Mouse (Mus musculus) heart, embryonic 13.5 days (tissue): ENCODE measurements around the gene Sohlh1. TPM values are rescaled to one million over a fixed set of nuclear protein-coding genes. Genes with fewer than 3 reads are reported as not detected.
"Not testable (repeated sequence)": the region's sequence is repeated elsewhere in the genome, so short reads cannot be mapped to it uniquely, and the experiment has no call there.

Experiments
- ATAC-seq: fragments of 200-750 bp; cut with Nextera tagmentation; 2 replicates; pipeline ENCODE4 v1.8.0; 2017; ENCODE audit warnings: moderate TSS enrichment; ENCODE audit not compliant: insufficient number of reproducible peaks, low FRiP score, low TSS enrichment; ENCODE audit errors: extremely low read depth
- H3K27ac ChIP-seq: fragments of 300-500 bp; sonication (generic); replicated peaks from 2 replicates; pipeline ENCODE4 v1.5.1; 2015; ENCODE audit warnings: moderate library complexity, mild to moderate bottlenecking, inconsistent platforms
- H3K27me3 ChIP-seq: fragments of 300-500 bp; sonication (generic); replicated peaks from 2 replicates; pipeline ENCODE4 v1.6.1; 2015; ENCODE audit warnings: mild to moderate bottlenecking, inconsistent platforms
- H3K36me3 ChIP-seq: fragments of 300-500 bp; sonication (generic); 2 replicates; pipeline ENCODE4 v1.6.1; 2015; ENCODE audit warnings: mild to moderate bottlenecking, inconsistent platforms
- H3K4me1 ChIP-seq: fragments of 300-500 bp; sonication (generic); 2 replicates; pipeline ENCODE4 v1.6.1; 2015; ENCODE audit warnings: inconsistent platforms
- H3K4me2 ChIP-seq: fragments of 300-500 bp; sonication (generic); 2 replicates; pipeline ENCODE4 v1.6.1; 2015; ENCODE audit warnings: inconsistent platforms, mild to moderate bottlenecking, moderate library complexity
- H3K4me3 ChIP-seq: fragments of 300-500 bp; sonication (generic); 2 replicates; pipeline ENCODE4 v1.5.1; 2015; ENCODE audit warnings: moderate library complexity, mild to moderate bottlenecking, inconsistent platforms
- H3K9ac ChIP-seq: fragments of 300-500 bp; sonication (generic); 2 replicates; pipeline ENCODE4 v1.6.1; 2015; ENCODE audit warnings: inconsistent platforms, mild to moderate bottlenecking, moderate library complexity
- H3K9me3 ChIP-seq: fragments of 300-500 bp; sonication (generic); 2 replicates; pipeline ENCODE4 v1.6.1; 2016; ENCODE audit warnings: inconsistent platforms
- WGBS: fragments of 180-500 bp; shearing (Covaris S2); methylation state at CpG from one replicate; pipeline ENCODE4 v1.1.7; 2015; ENCODE audit warnings: mixed read lengths; 5-methylcytosine and 5-hydroxymethylcytosine counted together
- polyA plus RNA-seq: library from polyadenylated mRNA; unstranded; fragments of >200 nt; fragmentation: Nextera tagmentation; extraction: Ambion mirVana; gene quantifications from 2 replicates; pipeline ENCODE4 v1.2.1, GENCODE M21; 2015

Sohlh1 gene
- polyA plus RNA-seq, 1 experiment from 2014 or later: not detected

DNA sequence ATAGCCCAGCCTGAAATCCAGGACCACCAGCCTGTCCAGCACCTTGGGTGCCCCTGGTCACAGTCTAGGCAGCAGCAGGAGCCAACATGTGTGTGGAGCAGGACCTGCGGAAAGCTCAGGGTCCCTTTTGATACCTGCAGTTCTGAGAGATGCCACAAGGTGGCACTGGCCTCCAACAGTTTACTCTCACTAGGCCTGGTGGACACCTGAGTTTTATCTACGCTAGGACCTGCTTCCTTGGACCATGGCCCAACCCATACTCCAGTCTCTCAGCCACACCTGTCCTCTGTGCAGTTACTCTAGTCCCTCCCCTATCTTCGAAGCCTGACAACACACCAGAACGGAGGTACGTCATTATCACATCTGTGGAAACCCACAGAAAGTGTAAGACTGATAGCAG lies 10.8 kb downstream of the Sohlh1 start:
- Histone ChIP-seq H3K27me3 (peaks cover 35% of the 10 kb centered on the region), H3K9me3 (no peaks in the 10 kb centered on the region), H3K27ac (no peak overlapping the region), H3K4me2 (no peak overlapping the region), H3K4me1 (no peaks in the 10 kb centered on the region), H3K9ac (no peak overlapping the region), H3K36me3 (no peaks in the 10 kb centered on the region), H3K4me3 (no peak overlapping the region)
- WGBS: 39% methylated on average over 5 of the region's 5 CpGs
- no peak for ATAC-seq

DNA sequence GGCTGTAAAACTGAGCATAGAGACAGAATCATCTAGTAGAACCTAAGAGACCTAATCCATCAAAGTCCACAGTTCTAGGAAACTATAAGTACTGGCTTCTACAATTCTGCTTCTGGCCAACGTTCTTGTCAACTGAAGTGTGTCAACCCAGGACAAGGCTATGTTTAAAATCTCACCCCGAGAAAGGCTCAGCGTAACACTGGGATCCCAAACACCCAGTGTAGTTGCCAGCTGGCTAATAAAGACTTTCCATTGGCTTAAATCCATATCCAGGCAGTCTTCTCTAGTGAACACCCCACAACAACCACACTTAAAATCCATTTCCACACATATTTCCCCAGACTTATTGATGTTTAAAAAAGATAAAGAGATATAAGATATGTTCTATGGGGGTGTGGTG lies 16.3 kb downstream of the Sohlh1 start:
- H3K4me1 ChIP-seq: no peaks in the 10 kb centered on the region
- H3K27me3 ChIP-seq: peaks cover 19% of the 10 kb centered on the region
- WGBS: 72% methylated on average over 3 of the region's 3 CpGs
- no peak for ATAC-seq
- H3K27ac ChIP-seq: no peak overlapping the region
- no peak overlapping the region for H3K4me3 ChIP-seq
- no peak overlapping the region for H3K4me2 ChIP-seq
- no peaks in the 10 kb centered on the region for H3K9me3 ChIP-seq
- no peaks in the 10 kb centered on the region for H3K36me3 ChIP-seq
- no peak overlapping the region for H3K9ac ChIP-seq

DNA sequence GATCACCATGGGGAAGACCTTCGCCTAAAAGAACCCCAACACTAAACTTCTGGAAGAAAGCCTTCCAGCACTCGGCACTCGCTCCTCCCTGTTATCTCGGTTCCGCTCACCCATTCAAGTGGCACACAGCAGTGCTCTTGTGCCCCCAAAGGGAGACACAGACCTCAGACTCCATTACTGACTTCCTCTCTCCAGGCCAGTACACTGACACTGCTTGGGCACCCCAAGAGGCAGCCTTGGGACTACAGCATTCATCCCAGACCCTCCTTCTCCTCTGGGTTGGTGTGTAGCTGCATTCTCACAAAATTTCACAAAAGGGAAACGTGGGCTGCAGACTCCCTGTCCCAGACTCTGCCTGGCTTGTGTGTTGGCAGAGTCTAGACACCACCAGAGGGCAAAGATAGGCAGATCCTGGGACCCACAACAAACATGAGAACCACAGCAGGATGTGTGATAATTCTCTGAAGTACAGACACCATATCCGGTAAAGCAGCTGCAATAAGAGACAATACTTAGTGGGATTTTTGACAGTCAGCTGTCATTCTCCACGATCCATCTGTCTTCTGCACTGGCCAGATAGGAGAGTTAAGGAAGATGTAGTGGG lies 18.6 kb downstream of the Sohlh1 start:
- H3K4me2 ChIP-seq: no peak overlapping the region
- H3K9me3 ChIP-seq: no peaks in the 10 kb centered on the region
- 61% methylated on average over 8 of the region's 8 CpGs for WGBS
- H3K27ac ChIP-seq: no peak overlapping the region
- peaks cover 6% of the 10 kb centered on the region; the same call in 1 of the 2 replicates for H3K27me3 ChIP-seq
- H3K9ac ChIP-seq: no peak overlapping the region
- no peak for ATAC-seq
- no peaks in the 10 kb centered on the region for H3K4me1 ChIP-seq
- H3K36me3 ChIP-seq: no peaks in the 10 kb centered on the region
- H3K4me3 ChIP-seq: no peak overlapping the region

DNA sequence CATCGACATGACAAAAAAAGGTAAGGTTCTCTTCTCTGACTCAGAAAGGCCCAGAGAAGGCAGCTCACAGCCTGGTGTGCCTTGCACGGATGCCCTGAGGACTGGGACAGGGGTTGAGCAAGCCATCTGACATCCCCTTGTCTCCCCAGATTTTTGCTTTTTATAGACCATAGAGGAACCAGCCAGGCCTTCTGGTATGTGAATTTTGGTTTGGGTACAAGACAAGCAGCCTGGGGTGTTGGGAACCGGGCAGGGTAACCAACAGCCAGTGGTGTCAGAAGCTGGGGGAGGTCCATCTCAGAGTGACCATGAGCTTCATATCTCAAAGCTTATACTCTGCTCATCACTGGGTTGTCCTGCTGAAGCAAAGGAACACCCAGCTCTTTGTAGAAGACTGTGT lies 22.3 kb downstream of the Sohlh1 start:
- Histone ChIP-seq H3K4me2 (no peak overlapping the region), H3K4me1 (no peaks in the 10 kb centered on the region), H3K9ac (no peak overlapping the region), H3K4me3 (no peak overlapping the region), H3K27me3 (no peaks in the 10 kb centered on the region), H3K36me3 (no peaks in the 10 kb centered on the region), H3K9me3 (no peaks in the 10 kb centered on the region), H3K27ac (no peak overlapping the region)
- 75% methylated on average over 3 of the region's 3 CpGs for WGBS
- no peak for ATAC-seq

DNA sequence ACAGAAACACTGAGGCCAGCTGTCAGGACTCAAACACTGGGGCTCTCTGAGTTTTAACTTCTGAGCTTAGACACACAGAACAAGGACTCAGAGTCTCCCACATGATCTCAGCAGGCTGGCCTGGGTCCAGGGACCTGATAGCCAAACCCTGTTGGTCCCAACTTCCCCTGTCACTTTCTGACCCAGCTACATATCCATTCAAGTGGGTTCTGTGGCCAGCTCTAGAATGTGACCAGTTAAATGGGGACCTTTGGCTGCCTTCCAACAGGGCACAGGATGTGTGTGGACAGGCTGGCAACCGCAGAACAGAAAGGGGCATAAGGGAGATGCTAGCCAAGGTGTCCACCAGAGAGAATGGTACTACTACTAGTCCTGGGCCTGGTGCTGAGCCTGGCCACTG lies 24.2 kb downstream of the Sohlh1 start, which contains the start of gene Lcn9:
Gene Lcn9, plus strand, starts transcription at position 348 of the 400 bp plus-strand sequence.
- no peak within 1 kb of the TSS for H3K9ac ChIP-seq

DNA sequence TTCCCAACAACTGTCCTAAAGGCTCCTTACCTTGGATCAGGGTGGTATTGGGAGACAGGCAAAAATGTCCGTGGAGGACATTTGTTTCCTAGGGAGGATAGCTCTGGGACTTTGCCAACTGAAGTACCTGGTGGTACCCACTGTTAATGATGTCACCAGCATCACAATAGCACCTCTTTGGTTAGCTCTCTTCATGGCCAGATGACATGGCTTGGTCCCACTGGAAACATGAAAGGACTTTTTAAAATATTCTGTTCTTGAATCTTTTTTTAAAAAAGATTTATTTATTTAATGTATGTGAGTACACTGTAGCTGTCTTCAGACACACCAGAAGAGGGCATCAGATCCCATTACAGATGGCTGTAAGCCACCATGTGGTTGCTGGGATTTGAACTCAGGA lies 31.3 kb downstream of the Sohlh1 start, which contains the start of gene Glt6d1:
Gene Glt6d1, minus strand, starts transcription at position 101 of the 400 bp plus-strand sequence.
- 69% methylated on average over 1 of the region's 1 CpGs for WGBS
- not testable (repeated sequence) for H3K27me3 ChIP-seq, ATAC-seq, H3K4me2 ChIP-seq, H3K27ac ChIP-seq, H3K9me3 ChIP-seq, H3K36me3 ChIP-seq, H3K4me1 ChIP-seq, H3K9ac ChIP-seq, H3K4me3 ChIP-seq

More for the DNA sequence above, 24.2 kb downstream of the Sohlh1 start, which contains the start of gene Lcn9:
- Histone ChIP-seq H3K27ac (no peak within 1 kb of the TSS), H3K27me3 (no peaks in the 10 kb centered on the region), H3K9me3 (no peaks in the 10 kb centered on the region), H3K4me2 (no peak within 1 kb of the TSS), H3K4me1 (no peaks in the 10 kb centered on the region), H3K4me3 (no peak within 1 kb of the TSS), H3K36me3 (no peaks in the 10 kb centered on the region)
- ATAC-seq: no peak
- 58% methylated on average over 1 of the region's 1 CpGs for WGBS

DNA sequence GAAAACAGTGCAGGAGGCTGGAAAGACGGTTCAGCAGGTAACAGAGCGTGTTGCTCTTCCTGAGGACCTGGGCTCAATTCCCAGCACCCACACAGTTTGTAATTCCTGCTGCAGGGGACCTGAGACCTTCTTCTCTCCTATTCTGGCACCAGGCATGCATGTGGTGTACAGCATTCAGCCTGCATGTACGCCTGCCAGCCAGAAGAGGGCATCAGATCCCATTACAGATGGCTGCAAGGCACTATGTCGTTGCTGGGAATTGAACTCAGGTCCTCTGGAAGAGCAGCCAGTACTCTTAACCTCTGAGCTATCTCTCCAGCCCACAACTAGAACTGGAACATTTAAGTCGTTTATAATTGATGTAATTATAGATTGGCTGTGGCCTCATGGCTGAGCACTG lies 33.7 kb downstream of the Sohlh1 start:
- H3K27ac ChIP-seq: no peak overlapping the region
- ATAC-seq: no peak
- H3K4me3 ChIP-seq: no peak overlapping the region
- peaks cover 3% of the 10 kb centered on the region; the same call in 1 of the 2 replicates for H3K9me3 ChIP-seq
- WGBS: 70% methylated on average over 5 of the region's 5 CpGs
- no peak overlapping the region for H3K4me2 ChIP-seq
- no peak overlapping the region for H3K9ac ChIP-seq
- no peaks in the 10 kb centered on the region for H3K27me3 ChIP-seq
- no peaks in the 10 kb centered on the region for H3K4me1 ChIP-seq
- H3K36me3 ChIP-seq: no peaks in the 10 kb centered on the region

DNA sequence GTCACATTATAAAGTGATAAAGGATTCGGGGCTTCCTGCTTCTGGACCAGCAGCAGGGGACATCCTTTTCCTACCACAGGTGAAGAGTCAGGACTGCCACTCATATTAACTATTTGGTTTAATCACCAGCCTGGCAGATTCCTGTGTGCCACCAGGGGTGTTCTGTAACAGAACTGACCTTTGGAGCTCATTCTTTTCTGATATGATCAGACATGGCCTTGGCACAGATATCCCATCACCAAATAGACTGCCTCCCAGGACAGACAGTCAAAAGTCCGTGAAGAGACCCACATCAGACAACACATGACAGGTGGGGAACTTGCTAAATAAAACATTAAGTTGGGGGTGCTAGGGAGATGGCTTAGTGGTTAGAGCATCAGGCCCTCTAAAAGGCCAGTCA lies 35.3 kb downstream of the Sohlh1 start:
- Histone ChIP-seq H3K36me3 (no peaks in the 10 kb centered on the region), H3K4me1 (no peaks in the 10 kb centered on the region), H3K9me3 (peaks cover 3% of the 10 kb centered on the region; the same call in 1 of the 2 replicates), H3K27ac (no peak overlapping the region), H3K4me3 (no peak overlapping the region), H3K9ac (no peak overlapping the region), H3K27me3 (no peaks in the 10 kb centered on the region), H3K4me2 (no peak overlapping the region)
- no peak for ATAC-seq
- WGBS: 64% methylated on average over 2 of the region's 2 CpGs

DNA sequence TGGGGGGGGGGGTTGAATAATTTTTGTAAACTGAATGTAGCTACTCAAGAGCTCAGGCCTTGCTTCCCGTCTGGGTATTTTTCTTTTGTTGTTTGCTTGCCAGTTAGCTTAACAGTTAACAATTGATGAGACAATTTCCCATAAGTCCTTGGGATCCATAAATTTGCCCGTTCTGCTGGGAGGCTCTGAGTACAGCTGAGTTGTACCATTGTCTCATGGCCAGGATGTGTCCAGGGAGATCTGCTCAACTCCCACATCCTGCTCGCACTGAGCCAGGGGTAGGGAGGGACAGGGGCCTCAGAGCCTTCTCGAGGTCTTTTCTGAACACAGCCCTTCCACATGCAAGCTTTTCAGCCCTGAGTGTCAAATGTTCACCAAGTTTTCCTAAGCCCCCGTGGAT lies 49.0 kb downstream of the Sohlh1 start:
- Histone ChIP-seq H3K27ac (no peak overlapping the region), H3K4me3 (no peak overlapping the region), H3K4me1 (0 out of 2 replicates have a peak, but pooled peaks cover 3% of the 10 kb centered on the region), H3K9me3 (no peaks in the 10 kb centered on the region), H3K9ac (no peak overlapping the region), H3K4me2 (no peak overlapping the region), H3K27me3 (no peaks in the 10 kb centered on the region), H3K36me3 (no peaks in the 10 kb centered on the region)
- ATAC-seq: no peak
- 49% methylated on average over 5 of the region's 5 CpGs for WGBS

DNA sequence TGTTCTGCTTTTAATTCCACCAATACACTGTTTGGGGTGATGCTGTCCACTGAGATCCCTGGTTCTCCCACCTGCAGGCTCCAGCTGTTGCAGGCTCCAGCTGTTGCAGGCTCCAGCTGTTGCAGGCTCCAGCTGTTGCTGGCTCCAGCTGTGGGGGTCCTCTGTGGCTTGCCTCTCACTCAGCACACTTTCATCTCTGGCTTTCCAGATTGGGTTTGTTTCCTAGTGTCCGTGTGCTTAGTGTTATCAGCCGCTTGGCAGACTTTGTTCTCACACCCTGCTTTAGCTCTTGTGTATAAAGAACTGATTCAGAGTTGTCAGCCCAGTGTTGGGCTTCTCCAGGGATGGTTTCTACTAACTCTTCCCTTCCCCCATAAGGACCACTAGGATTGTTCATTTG lies 49.4 kb downstream of the Sohlh1 start:
- Histone ChIP-seq H3K27ac (no peak overlapping the region), H3K9ac (no peak overlapping the region), H3K9me3 (no peaks in the 10 kb centered on the region), H3K4me1 (0 out of 2 replicates have a peak, but pooled peaks cover 3% of the 10 kb centered on the region), H3K36me3 (no peaks in the 10 kb centered on the region), H3K4me2 (no peak overlapping the region), H3K27me3 (no peaks in the 10 kb centered on the region), H3K4me3 (no peak overlapping the region)
- ATAC-seq: no peak
- 11% methylated on average over 2 of the region's 2 CpGs for WGBS
